Mouse (Mus musculus) lung, adult 2 months (tissue): ENCODE data around the gene Gm42906.

ENCODE experiments used
- CTCF ChIP-seq: fragments of 200-500 bp; IDR thresholded peaks from 2 replicates; pipeline ENCODE4 v1.5.1; 2011; ENCODE audit warnings: mild to moderate bottlenecking, low read length, control low read depth; ENCODE audit not compliant: insufficient read depth
- POLR2A ChIP-seq: fragments of 200-500 bp; IDR thresholded peaks from 2 replicates; pipeline ENCODE4 v1.6.1; 2011; ENCODE audit warnings: low read depth, mild to moderate bottlenecking, control low read depth, low read length, borderline replicate concordance; ENCODE audit errors: extremely low read depth

GRCm38 (mm10) chr5:151175897-151176313 lies 252.1 kb downstream of the Gm42906 start:
- TF ChIP-seq CTCF: no peak
- no peak for TF ChIP-seq POLR2A
